Mouse (Mus musculus) frontal cortex, adult 2 months (tissue): Measurements from ENCODE around the gene Fscn1. TPM values are rescaled to one million over a fixed set of nuclear protein-coding genes. Genes with fewer than 3 reads are reported as not detected.

Experiments used
- polyA plus RNA-seq: library from polyadenylated mRNA; depleted of rRNA; stranded (reverse); fragments of >200 nt; gene quantifications from 2 replicates; pipeline ENCODE4 v1.2.3, GENCODE M21; 2012; rRNA removed

Gene Fscn1
- polyA plus RNA-seq, 1 experiment: 304 TPM

Other genes starting within 250 kb of the Fscn1 start
- 38.1 and 38.2 TPM in 2 replicates for gene Tnrc18, start 142.7 kb upstream of the Fscn1 start, polyA plus RNA-seq
- gene Fbxl18, start 64.9 kb upstream of the Fscn1 start, polyA plus RNA-seq: 20.2 and 22.4 TPM in 2 replicates
- 2,513 and 2,530 TPM in 2 replicates for gene Actb, start 53.6 kb upstream of the Fscn1 start, polyA plus RNA-seq
- 29.7 and 33.4 TPM in 2 replicates for gene Rnf216, start 152.7 kb downstream of the Fscn1 start, polyA plus RNA-seq
- 0.08 TPM in 1 of 2 replicates, not detected in the other for gene Olfr718-ps1, start 187.2 kb downstream of the Fscn1 start, polyA plus RNA-seq
- gene Rbak, start 220.4 kb downstream of the Fscn1 start, polyA plus RNA-seq: 10.9 and 13.3 TPM in 2 replicates
- not detected in 2 replicates for gene Spdye4b, start 220.7 kb downstream of the Fscn1 start, polyA plus RNA-seq